Mouse (Mus musculus): ENCODE data around the gene Pcdh9. TPM values are rescaled to one million over a fixed set of nuclear protein-coding genes. Genes with fewer than 3 reads are reported as not detected.

Pcdh9 gene
- polyA plus RNA-seq, 1 experiment from 2014 or later: 24.1 TPM

DNA sequence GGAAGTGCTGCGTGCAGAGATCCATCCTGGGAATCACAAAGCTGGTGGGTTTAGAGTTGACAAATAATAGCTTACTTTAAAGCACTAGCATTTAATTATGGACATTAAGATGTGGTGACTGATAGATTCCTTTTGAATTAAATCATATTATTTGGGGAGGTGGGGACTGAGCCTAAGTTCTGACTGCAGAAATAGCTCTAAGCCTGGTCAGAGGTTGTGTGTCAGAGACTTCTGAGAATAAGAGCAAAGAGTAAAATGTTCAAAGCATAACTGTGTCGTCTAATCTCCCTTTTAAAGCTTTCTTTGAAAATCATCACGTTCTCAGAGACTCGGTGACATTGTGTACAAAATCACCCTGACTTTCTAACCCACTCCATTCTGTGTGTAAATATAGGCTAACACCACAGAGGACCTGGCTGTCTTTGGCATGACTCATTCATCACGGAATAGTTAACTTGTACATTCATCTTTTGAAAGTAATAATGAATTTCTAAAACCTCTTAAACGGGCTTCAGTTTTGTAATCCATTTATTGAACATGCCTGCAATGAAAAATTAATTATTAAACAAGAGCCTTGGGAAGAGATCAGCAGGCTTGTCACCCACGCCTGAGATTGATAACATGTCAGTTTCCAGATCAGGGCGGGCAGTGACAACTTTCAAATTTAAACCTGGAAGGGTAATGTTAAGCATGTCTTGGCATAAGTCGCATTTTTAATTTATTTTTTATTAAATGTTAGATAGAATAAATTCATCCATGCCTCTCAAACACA, 236.3 kb downstream of the Pcdh9 start:
- H3K27ac ChIP-seq (ENCODE audit: low read length): no peak overlapping the region
- H3K36me3 ChIP-seq (ENCODE audit: control insufficient read depth, insufficient read depth, low read length): no peaks in the 10 kb centered on the region
- H3K4me3 ChIP-seq (replicated peaks; ENCODE audit: low read length): no peak overlapping the region
- H3K4me1 ChIP-seq (ENCODE audit: control insufficient read depth, insufficient read depth, low read length): no peaks in the 10 kb centered on the region
- ATAC-seq (ENCODE audit: insufficient read depth, low FRiP score): peak; percentile 77; the same call in 1 of the 2 replicates
- no peaks in the 10 kb centered on the region for H3K27me3 ChIP-seq (ENCODE audit: control insufficient read depth, insufficient read depth, low read length)
- H3K9me3 ChIP-seq (replicated peaks; ENCODE audit: control insufficient read depth, low read length): no peaks in the 10 kb centered on the region
- peak overlapping the region; percentile 27; the same call in 1 of the 2 replicates for H3K4me2 ChIP-seq (ENCODE audit: low read depth, low read length)
- 27% methylated on average over 9 of the region's 9 CpGs for WGBS
- H3K9ac ChIP-seq (ENCODE audit: low read length): no peak overlapping the region

DNA sequence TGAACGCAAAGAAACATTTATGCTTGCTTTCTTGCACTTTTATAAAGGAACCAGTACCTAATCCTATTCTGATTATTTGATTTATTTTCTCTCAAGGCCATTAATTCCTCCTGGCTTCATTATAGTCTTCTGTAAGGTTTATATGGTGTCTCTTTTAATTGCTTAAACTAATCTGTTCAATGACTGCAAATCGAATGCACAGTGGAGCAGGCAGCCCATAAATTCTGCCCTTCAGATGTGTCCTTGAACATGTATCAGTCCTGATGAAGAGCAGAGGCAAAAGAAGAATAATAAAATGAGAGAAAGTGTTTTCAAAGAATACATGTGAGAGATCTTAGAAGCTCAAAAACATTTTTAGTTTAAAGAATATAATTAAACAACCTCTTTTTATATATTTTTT, 263.2 kb downstream of the Pcdh9 start:
- Histone ChIP-seq H3K9me3 (replicated peaks; ENCODE audit: control insufficient read depth, low read length) (no peaks in the 10 kb centered on the region), H3K4me2 (ENCODE audit: low read depth, low read length) (no peak overlapping the region)
- 71% methylated on average over 2 of the region's 2 CpGs for WGBS

DNA sequence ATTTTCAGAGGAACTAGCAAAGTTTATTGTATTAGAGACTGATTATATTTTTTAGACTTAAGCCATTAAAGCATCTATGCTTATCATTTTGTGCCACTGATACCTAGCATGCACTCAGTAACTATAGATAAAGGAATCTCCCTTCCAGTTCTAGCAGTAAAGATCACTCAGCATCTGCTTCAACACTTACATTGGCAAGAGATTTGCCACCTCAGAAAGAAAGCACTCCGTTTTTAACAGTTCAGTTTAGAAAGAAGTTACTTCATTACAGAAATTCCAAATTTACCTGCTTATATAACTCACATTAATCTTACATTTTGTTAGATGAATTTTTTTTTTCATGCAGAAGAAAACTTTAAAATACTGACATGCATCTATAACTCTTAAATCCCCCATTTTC, 266.3 kb downstream of the Pcdh9 start:
- WGBS: 77% methylated on average over 1 of the region's 1 CpGs

More for the DNA sequence above, 263.2 kb downstream of the Pcdh9 start:
- H3K27ac ChIP-seq (ENCODE audit: low read length): no peak overlapping the region
- H3K9ac ChIP-seq (ENCODE audit: low read length): no peak overlapping the region
- H3K4me1 ChIP-seq (ENCODE audit: control insufficient read depth, insufficient read depth, low read length): no peaks in the 10 kb centered on the region
- no peak overlapping the region for H3K4me3 ChIP-seq (replicated peaks; ENCODE audit: low read length)
- ATAC-seq (ENCODE audit: insufficient read depth, low FRiP score): no peak
- H3K36me3 ChIP-seq (ENCODE audit: control insufficient read depth, insufficient read depth, low read length): no peaks in the 10 kb centered on the region
- H3K27me3 ChIP-seq (ENCODE audit: control insufficient read depth, insufficient read depth, low read length): no peaks in the 10 kb centered on the region

DNA sequence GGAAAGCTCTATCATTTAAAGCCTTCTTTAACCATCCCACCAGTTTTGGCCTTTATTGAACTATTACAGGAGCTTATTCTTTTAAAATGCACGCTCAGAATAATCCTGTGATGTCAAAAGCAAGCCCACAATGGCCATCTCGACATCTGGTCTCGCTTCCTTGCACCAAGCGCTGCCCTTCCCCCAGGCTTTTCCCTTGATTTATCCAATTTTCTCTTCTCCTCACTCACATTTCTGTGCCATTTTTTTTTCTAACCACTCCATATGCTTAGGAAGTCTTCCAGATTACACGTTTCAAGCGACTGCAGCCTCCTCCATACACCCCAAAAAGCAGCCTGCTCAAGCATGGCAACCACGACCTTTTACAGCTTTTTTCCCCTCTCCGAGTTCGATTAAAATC, 269.3 kb downstream of the Pcdh9 start:
- Histone ChIP-seq H3K9ac (ENCODE audit: low read length) (no peak overlapping the region), H3K4me2 (ENCODE audit: low read depth, low read length) (no peak overlapping the region), H3K4me1 (ENCODE audit: control insufficient read depth, insufficient read depth, low read length) (no peaks in the 10 kb centered on the region), H3K27me3 (ENCODE audit: control insufficient read depth, insufficient read depth, low read length) (no peaks in the 10 kb centered on the region), H3K27ac (ENCODE audit: low read length) (no peak overlapping the region), H3K36me3 (ENCODE audit: control insufficient read depth, insufficient read depth, low read length) (no peaks in the 10 kb centered on the region), H3K4me3 (replicated peaks; ENCODE audit: low read length) (no peak overlapping the region), H3K9me3 (replicated peaks; ENCODE audit: control insufficient read depth, low read length) (no peaks in the 10 kb centered on the region)
- WGBS: 81% methylated on average over 9 of the region's 9 CpGs
- no peak for ATAC-seq (ENCODE audit: insufficient read depth, low FRiP score)

More for the DNA sequence above, 266.3 kb downstream of the Pcdh9 start:
- no peak for ATAC-seq (ENCODE audit: insufficient read depth, low FRiP score)
- H3K4me2 ChIP-seq (ENCODE audit: low read depth, low read length): no peak overlapping the region
- H3K4me1 ChIP-seq (ENCODE audit: control insufficient read depth, insufficient read depth, low read length): no peaks in the 10 kb centered on the region
- H3K27me3 ChIP-seq (ENCODE audit: control insufficient read depth, insufficient read depth, low read length): no peaks in the 10 kb centered on the region
- no peak overlapping the region for H3K4me3 ChIP-seq (replicated peaks; ENCODE audit: low read length)
- no peaks in the 10 kb centered on the region for H3K9me3 ChIP-seq (replicated peaks; ENCODE audit: control insufficient read depth, low read length)
- no peaks in the 10 kb centered on the region for H3K36me3 ChIP-seq (ENCODE audit: control insufficient read depth, insufficient read depth, low read length)
- no peak overlapping the region for H3K9ac ChIP-seq (ENCODE audit: low read length)
- no peak overlapping the region for H3K27ac ChIP-seq (ENCODE audit: low read length)

DNA sequence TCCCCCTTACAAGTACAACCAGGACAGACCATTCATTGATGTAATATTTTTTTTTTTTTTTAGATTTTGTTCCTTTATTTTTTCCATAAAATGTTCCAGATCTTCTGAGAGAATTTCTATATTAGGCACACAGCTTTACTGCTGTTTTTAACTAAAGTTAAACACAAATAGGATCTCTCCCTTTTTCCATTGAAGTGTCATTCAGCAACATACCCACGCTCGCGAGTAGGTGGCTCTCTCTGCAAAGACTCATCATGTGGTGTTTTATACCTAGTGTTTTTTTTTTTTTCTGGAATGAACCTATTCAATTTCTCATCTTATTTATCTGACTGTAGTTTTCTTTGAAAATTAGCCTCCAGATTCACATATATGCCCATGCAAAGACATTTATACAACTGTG, 282.9 kb downstream of the Pcdh9 start:
- Histone ChIP-seq H3K9me3 (replicated peaks; ENCODE audit: control insufficient read depth, low read length) (no peaks in the 10 kb centered on the region), H3K36me3 (ENCODE audit: control insufficient read depth, insufficient read depth, low read length) (no peaks in the 10 kb centered on the region), H3K9ac (ENCODE audit: low read length) (no peak overlapping the region), H3K4me3 (replicated peaks; ENCODE audit: low read length) (no peak overlapping the region), H3K27me3 (ENCODE audit: control insufficient read depth, insufficient read depth, low read length) (no peaks in the 10 kb centered on the region), H3K4me2 (ENCODE audit: low read depth, low read length) (no peak overlapping the region), H3K27ac (ENCODE audit: low read length) (no peak overlapping the region), H3K4me1 (ENCODE audit: control insufficient read depth, insufficient read depth, low read length) (no peaks in the 10 kb centered on the region)
- WGBS: 96% methylated on average over 3 of the region's 3 CpGs
- ATAC-seq (ENCODE audit: insufficient read depth, low FRiP score): no peak

DNA sequence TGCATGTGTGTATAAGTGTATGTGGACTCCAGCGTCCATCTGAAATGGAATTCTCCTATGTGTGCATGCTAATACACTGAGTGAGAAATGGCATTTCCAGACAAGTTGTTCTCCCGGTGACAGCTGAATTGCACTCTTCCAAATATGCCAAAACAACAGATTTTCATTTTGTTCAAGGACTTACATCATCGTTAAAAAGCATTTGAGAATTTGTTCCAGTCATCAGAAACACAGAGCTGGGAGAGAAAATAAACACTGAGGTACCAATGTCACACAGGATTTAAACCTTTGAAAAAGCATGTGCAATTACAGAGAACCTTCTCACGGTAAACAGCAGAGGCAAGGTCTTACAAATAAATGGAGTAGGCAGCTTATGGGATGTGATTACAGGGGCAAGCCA, 290.5 kb downstream of the Pcdh9 start:
- H3K4me1 ChIP-seq (ENCODE audit: control insufficient read depth, insufficient read depth, low read length): no peaks in the 10 kb centered on the region
- H3K9me3 ChIP-seq (replicated peaks; ENCODE audit: control insufficient read depth, low read length): no peaks in the 10 kb centered on the region
- ATAC-seq (ENCODE audit: insufficient read depth, low FRiP score): no peak
- H3K27ac ChIP-seq (ENCODE audit: low read length): no peak overlapping the region
- no peaks in the 10 kb centered on the region for H3K36me3 ChIP-seq (ENCODE audit: control insufficient read depth, insufficient read depth, low read length)
- H3K4me2 ChIP-seq (ENCODE audit: low read depth, low read length): no peak overlapping the region
- H3K27me3 ChIP-seq (ENCODE audit: control insufficient read depth, insufficient read depth, low read length): no peaks in the 10 kb centered on the region
- no peak overlapping the region for H3K4me3 ChIP-seq (replicated peaks; ENCODE audit: low read length)
- no peak overlapping the region for H3K9ac ChIP-seq (ENCODE audit: low read length)
- WGBS: 69% methylated on average over 4 of the region's 4 CpGs

DNA sequence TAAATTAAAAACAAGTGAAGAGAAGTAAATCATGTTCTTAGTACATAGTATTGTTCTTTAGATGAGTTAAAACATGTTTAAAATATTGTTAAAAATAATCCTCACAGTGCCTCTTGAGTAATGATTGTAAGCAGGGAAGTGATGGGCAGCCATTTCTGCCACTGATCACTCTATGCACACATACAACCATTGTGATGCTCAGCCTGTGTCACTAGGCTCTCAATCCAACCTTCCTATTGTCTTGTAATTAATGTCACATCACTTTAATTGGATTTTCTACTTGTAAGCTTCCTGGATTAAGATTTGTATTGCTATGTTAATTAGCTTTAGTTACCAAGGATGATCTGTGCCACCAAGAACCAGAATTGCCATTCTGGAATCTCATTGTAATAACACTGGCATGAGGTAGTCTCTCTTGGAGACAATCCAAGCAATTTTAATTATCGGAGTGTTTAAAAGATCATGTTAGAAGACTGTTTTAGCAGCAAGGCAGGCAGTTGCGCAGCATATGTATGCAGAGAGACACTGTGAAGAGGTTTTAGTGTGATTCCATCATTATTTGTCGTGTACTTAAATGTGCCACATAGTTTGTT, 305.0 kb downstream of the Pcdh9 start:
- Histone ChIP-seq H3K9me3 (replicated peaks; ENCODE audit: control insufficient read depth, low read length) (no peaks in the 10 kb centered on the region), H3K4me1 (ENCODE audit: control insufficient read depth, insufficient read depth, low read length) (no peaks in the 10 kb centered on the region), H3K4me3 (replicated peaks; ENCODE audit: low read length) (no peak overlapping the region), H3K27me3 (ENCODE audit: control insufficient read depth, insufficient read depth, low read length) (no peaks in the 10 kb centered on the region), H3K27ac (ENCODE audit: low read length) (no peak overlapping the region), H3K4me2 (ENCODE audit: low read depth, low read length) (no peak overlapping the region), H3K9ac (ENCODE audit: low read length) (no peak overlapping the region), H3K36me3 (ENCODE audit: control insufficient read depth, insufficient read depth, low read length) (no peaks in the 10 kb centered on the region)
- 71% methylated on average over 3 of the region's 3 CpGs for WGBS
- ATAC-seq (ENCODE audit: insufficient read depth, low FRiP score): no peak

DNA sequence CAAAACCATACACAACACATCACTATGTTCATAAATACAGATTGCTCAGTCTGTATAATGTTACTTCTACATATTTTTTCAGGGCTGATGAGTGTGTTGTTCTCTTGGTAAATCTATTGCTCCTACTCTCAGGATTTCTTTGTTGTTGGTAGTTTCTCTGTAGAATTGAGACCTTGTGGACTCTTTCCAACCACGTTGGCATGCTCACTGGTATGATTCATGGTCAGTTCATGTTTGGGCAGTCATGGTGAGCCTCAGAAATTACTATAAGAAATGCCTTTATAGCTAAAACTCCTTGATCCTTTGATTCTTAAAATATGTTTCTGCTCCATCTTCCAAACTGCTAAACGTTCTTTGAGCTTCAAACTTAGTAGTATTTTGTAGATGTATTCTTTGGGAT, 326.1 kb downstream of the Pcdh9 start:
- ATAC-seq (ENCODE audit: insufficient read depth, low FRiP score): no peak

DNA sequence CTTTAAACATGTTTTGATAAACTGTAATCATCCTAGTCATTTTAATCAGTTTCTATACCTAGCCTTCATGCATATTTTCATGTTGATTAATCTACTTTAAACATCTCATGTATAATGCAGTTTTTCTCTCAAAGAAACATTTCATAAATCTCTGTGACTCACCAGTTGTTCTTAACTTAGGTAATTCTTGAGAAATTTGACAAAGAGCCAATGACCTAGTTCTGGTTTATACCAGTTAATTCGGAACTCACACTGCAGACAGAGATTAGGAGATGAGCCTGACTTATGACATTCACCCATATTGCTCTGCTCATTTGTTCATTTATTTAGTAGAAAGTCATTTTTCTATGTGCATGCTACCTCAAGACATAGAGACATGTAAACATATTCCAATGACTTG, 328.9 kb downstream of the Pcdh9 start:
- no peaks in the 10 kb centered on the region for H3K27me3 ChIP-seq (ENCODE audit: control insufficient read depth, insufficient read depth, low read length)
- 52% methylated on average over 1 of the region's 1 CpGs for WGBS
- no peak overlapping the region for H3K4me3 ChIP-seq (replicated peaks; ENCODE audit: low read length)
- ATAC-seq (ENCODE audit: insufficient read depth, low FRiP score): no peak
- H3K4me1 ChIP-seq (ENCODE audit: control insufficient read depth, insufficient read depth, low read length): no peaks in the 10 kb centered on the region
- H3K9me3 ChIP-seq (replicated peaks; ENCODE audit: control insufficient read depth, low read length): no peaks in the 10 kb centered on the region
- H3K4me2 ChIP-seq (ENCODE audit: low read depth, low read length): no peak overlapping the region
- no peak overlapping the region for H3K27ac ChIP-seq (ENCODE audit: low read length)
- no peak overlapping the region for H3K9ac ChIP-seq (ENCODE audit: low read length)
- no peaks in the 10 kb centered on the region for H3K36me3 ChIP-seq (ENCODE audit: control insufficient read depth, insufficient read depth, low read length)

More for the DNA sequence above, 326.1 kb downstream of the Pcdh9 start:
- H3K9me3 ChIP-seq (replicated peaks; ENCODE audit: control insufficient read depth, low read length): no peaks in the 10 kb centered on the region
- no peaks in the 10 kb centered on the region for H3K36me3 ChIP-seq (ENCODE audit: control insufficient read depth, insufficient read depth, low read length)
- H3K4me2 ChIP-seq (ENCODE audit: low read depth, low read length): no peak overlapping the region
- H3K27ac ChIP-seq (ENCODE audit: low read length): no peak overlapping the region
- 78% methylated on average over 2 of the region's 2 CpGs for WGBS
- no peaks in the 10 kb centered on the region for H3K27me3 ChIP-seq (ENCODE audit: control insufficient read depth, insufficient read depth, low read length)
- no peak overlapping the region for H3K9ac ChIP-seq (ENCODE audit: low read length)
- no peaks in the 10 kb centered on the region for H3K4me1 ChIP-seq (ENCODE audit: control insufficient read depth, insufficient read depth, low read length)
- H3K4me3 ChIP-seq (replicated peaks; ENCODE audit: low read length): no peak overlapping the region

Data from stomach, embryonic 16.5 days (tissue).